Mouse (Mus musculus) G1E-ER4 (cell line): Measurements from ENCODE around the gene Atl2. TPM values are rescaled to one million over a fixed set of nuclear protein-coding genes. Genes with fewer than 3 reads are reported as not detected.
A peak's percentile ranks its signal among the peaks of the same experiment; 100 is the strongest.

Source experiments
- GATA1 ChIP-seq: IDR thresholded peaks from one replicate; pipeline ENCODE4 v1.8.0; 2012; ENCODE audit warnings: low read length, inconsistent platforms
- polyA plus RNA-seq: library from polyadenylated mRNA; stranded (reverse); fragments of >175 nt; gene quantifications from 2 replicates; pipeline ENCODE4 v1.2.3, GENCODE M21; 2012

Gene Atl2
- polyA plus RNA-seq, 1 experiment, result 9.5 TPM

- no peak for TF ChIP-seq GATA1
These were observed 13.6 kb upstream of the Atl2 start for GRCm38 (mm10) chr17:79909571-79909970.

- no peak for TF ChIP-seq GATA1
These were observed 11.8 kb upstream of the Atl2 start for GRCm38 (mm10) chr17:79907698-79908097.

- TF ChIP-seq GATA1, result no peak
These were observed 11.0 kb upstream of the Atl2 start for GRCm38 (mm10) chr17:79906791-79907494.

- TF ChIP-seq GATA1, result no peak
These were observed 8.7 kb upstream of the Atl2 start for GRCm38 (mm10) chr17:79904593-79904992.

GRCm38 (mm10) chr17:79901207-79901606 is 5.3 kb upstream of the Atl2 start:
- no peak for TF ChIP-seq GATA1

- no peak for TF ChIP-seq GATA1
These were observed 2.3 kb upstream of the Atl2 start for GRCm38 (mm10) chr17:79898156-79898746.

GRCm38 (mm10) chr17:79897666-79898065 is 1.7 kb upstream of the Atl2 start:
- TF ChIP-seq GATA1, result no peak

GRCm38 (mm10) chr17:79894971-79895882 is 696 bp downstream of the Atl2 start:
- no peak for TF ChIP-seq GATA1

GRCm38 (mm10) chr17:79894054-79894453 is 1.9 kb downstream of the Atl2 start:
- peak; percentile 23 for TF ChIP-seq GATA1

- no peak for TF ChIP-seq GATA1
These were observed 4.0 kb downstream of the Atl2 start for GRCm38 (mm10) chr17:79891944-79892343.

- TF ChIP-seq GATA1, result no peak
These were observed 8.0 kb downstream of the Atl2 start for GRCm38 (mm10) chr17:79887926-79888325.

GRCm38 (mm10) chr17:79883198-79883597 is 12.7 kb downstream of the Atl2 start:
- TF ChIP-seq GATA1, result no peak

- TF ChIP-seq GATA1, result no peak
These were observed 30.9 kb downstream of the Atl2 start for GRCm38 (mm10) chr17:79865027-79865426.

- no peak for TF ChIP-seq GATA1
These were observed 31.4 kb downstream of the Atl2 start for GRCm38 (mm10) chr17:79864503-79864902.

GRCm38 (mm10) chr17:79862038-79862437 is 33.9 kb downstream of the Atl2 start:
- TF ChIP-seq GATA1, result no peak

GRCm38 (mm10) chr17:79855533-79855932 is 40.4 kb downstream of the Atl2 start:
- TF ChIP-seq GATA1, result no peak
